Mouse (Mus musculus) embryonic fibroblast, embryonic 13.5 days (primary cell): ENCODE measurements around the gene Nktr. TPM values are rescaled to one million over a fixed set of nuclear protein-coding genes. Genes with fewer than 3 reads are reported as not detected.
A peak's percentile ranks its signal among the peaks of the same experiment; 100 is the strongest.

Source experiments
- H3K27ac ChIP-seq: 2 replicates; pipeline ENCODE4 v1.5.1; 2012; ENCODE audit warnings: low read length, control low read depth, inconsistent platforms; ENCODE audit not compliant: insufficient read depth
- H3K4me1 ChIP-seq: 2 replicates; pipeline ENCODE4 v1.6.1; 2011; ENCODE audit warnings: low read length; ENCODE audit not compliant: control insufficient read depth, insufficient read depth
- H3K4me3 ChIP-seq: 2 replicates; pipeline ENCODE4 v1.5.1; 2011; ENCODE audit warnings: mild to moderate bottlenecking, control low read depth, low read length; ENCODE audit not compliant: insufficient read depth
- CTCF ChIP-seq: IDR thresholded peaks from 2 replicates; pipeline ENCODE4 v1.5.1; 2011; ENCODE audit warnings: mild to moderate bottlenecking, control low read depth, low read length, moderate library complexity, borderline replicate concordance; ENCODE audit not compliant: insufficient read depth
- POLR2A ChIP-seq: IDR thresholded peaks from 2 replicates; pipeline ENCODE4 v1.6.1; 2011; ENCODE audit warnings: low read depth, mild to moderate bottlenecking, control low read depth, low read length, moderate library complexity
- polyA plus RNA-seq: library from polyadenylated mRNA; stranded (reverse); fragments of >200 nt; gene quantifications from 2 replicates; pipeline ENCODE4 v1.2.4, GENCODE M21; 2011; ENCODE audit warnings: low read depth; ENCODE audit not compliant: missing spikeins, insufficient read length

Nktr gene
- polyA plus RNA-seq, 1 experiment = 169 TPM

GRCm38 (mm10) chr9:121707801-121708200 is 11.2 kb upstream of the Nktr start:
- H3K4me3 ChIP-seq = no peak overlapping the region
- TF ChIP-seq POLR2A = no peak
- TF ChIP-seq CTCF = no peak
- no peak overlapping the region for H3K27ac ChIP-seq
- H3K4me1 ChIP-seq = peaks cover 12% of the 10 kb centered on the region

DNA sequence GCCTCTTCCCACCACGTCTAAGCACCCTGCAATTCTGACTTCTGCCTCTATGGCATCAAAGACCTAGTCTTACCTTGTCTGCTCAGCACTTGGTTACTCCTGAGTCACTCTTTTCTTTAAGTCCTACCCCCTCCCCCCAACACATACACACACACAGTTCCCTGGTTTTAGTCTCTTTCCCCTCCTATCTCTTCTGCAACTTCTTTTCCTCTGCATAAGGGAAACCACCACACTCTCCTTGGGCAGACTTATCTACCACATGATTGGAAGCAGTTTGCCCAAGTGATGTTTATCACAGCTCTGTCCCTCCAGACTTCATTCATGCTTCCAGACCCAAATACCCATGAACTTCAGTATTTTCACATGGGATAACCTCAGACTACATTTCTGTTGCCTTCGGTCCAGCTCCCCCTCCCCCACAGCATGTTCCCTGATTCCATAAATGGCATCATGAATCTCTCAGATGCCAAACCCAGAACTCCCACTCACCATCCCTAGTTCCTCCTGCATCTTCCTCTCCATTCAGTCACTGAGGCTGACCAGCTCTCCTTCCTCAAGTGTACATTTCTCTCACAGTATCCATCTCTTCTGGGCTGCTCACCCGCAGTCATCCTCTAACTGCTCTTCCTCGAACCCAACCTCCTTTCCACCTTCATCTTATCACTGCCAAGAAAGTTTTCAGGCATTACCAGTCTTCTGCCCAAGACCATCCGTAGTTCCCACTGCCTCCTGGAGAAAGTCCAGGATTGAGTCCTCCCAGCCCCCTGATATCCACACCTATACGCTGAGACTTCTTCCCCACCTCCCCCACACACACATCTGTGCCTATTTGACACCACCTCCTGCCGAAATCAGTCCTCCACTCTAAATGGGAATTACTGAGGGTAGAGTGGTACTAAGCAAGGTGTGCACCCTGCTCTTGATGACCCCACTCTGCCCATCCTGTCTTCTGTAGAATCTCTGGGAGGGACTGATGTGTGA is 10.2 kb upstream of the Nktr start:
- Histone ChIP-seq H3K4me3 (no peak overlapping the region), H3K27ac (no peak overlapping the region), H3K4me1 (peaks cover 12% of the 10 kb centered on the region)
- TF ChIP-seq POLR2A (no peak), CTCF (no peak)

DNA sequence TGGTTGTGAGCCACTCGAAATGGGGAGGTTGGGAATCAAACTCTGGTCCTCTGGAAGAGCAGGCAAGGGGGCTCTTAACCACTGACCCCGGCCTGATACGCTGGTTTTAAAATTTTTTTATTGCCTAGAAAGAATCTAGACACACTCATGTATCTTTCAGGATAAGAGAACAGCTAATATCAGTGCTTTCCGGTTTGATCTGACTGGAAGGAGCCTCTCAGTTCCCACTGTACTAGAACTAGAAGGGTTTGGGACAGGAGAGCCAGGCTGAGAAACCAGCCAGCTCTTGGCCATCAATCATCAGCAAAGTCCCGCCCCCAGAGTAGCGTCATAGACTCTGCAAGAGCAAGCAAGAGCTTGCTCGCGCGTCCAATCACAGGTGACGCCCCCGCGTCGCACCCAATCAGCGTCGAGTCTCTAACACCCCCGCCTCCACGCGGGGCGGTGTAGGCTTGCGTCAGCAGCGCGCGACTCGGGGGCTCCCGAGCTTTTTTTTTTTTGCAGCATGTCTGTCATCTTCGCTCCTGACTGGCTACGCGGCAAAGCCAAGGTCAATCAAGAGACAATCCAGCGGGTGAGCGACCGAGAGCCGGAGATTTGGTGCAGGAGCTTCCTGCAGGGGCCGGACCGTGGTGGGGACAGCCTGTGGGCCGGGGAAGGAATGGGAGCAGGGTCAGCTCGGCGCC is 8.9 kb upstream of the Nktr start, which contains the start of gene Ss18l2:
Gene Ss18l2 (plus strand): TSS at position 432 of the 686 bp plus-strand sequence.
- H3K4me3 ChIP-seq = peak within 1 kb of the TSS; percentile 89
- no peak for TF ChIP-seq CTCF
- peak; percentile 61 for TF ChIP-seq POLR2A
- peak within 1 kb of the TSS; percentile 70 for H3K27ac ChIP-seq
- H3K4me1 ChIP-seq = peaks cover 12% of the 10 kb centered on the region

- peaks cover 11% of the 10 kb centered on the region for H3K4me1 ChIP-seq
- peak overlapping the region; percentile 89 for H3K4me3 ChIP-seq
- peak overlapping the region; percentile 70 for H3K27ac ChIP-seq
- no peak for TF ChIP-seq POLR2A
- no peak for TF ChIP-seq CTCF
Measured at GRCm38 (mm10) chr9:121710584-121710975, 8.4 kb upstream of the Nktr start.

DNA sequence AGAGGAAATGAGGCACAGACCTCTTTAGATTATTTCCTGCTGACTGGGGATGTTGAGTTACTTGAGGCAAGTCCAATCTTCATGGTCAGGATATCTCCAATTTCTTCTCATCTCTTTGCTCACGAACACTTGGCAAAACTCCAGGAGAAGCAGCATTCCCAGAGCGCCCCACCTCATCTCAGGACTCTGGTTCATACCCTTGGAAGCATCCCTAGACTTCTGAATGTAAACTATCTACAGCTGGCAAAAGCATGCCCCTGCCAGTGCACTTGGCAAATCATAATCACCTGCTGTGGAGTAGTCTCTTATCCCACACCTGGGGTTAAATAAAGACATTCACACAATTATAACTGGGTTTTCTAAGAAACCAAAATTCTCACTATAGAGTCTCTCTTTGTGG is 1.9 kb upstream of the Nktr start:
- Histone ChIP-seq H3K4me1 (peaks cover 5% of the 10 kb centered on the region), H3K4me3 (no peak overlapping the region), H3K27ac (no peak overlapping the region)
- TF ChIP-seq POLR2A (no peak), CTCF (no peak)

- TF ChIP-seq POLR2A (no peak), CTCF (no peak)
- H3K4me3 ChIP-seq = peak overlapping the region; percentile 24
- peaks cover 4% of the 10 kb centered on the region; the same call in 1 of the 2 replicates for H3K4me1 ChIP-seq
- H3K27ac ChIP-seq = peak overlapping the region; percentile 91
Measured at GRCm38 (mm10) chr9:121718070-121718705, 781 bp upstream of the Nktr start.

GRCm38 (mm10) chr9:121719347-121720331 is 670 bp downstream of the Nktr start:
- Histone ChIP-seq H3K4me1 (peaks cover 4% of the 10 kb centered on the region; the same call in 1 of the 2 replicates), H3K4me3 (peak overlapping the region; percentile 74), H3K27ac (peak overlapping the region; percentile 79)
- TF ChIP-seq CTCF (no peak), POLR2A (peak; percentile 56)

- Histone ChIP-seq H3K4me1 (no peaks in the 10 kb centered on the region), H3K27ac (no peak overlapping the region), H3K4me3 (no peak overlapping the region)
- no peak for TF ChIP-seq POLR2A
- no peak for TF ChIP-seq CTCF
Measured at GRCm38 (mm10) chr9:121740490-121740889, 21.5 kb downstream of the Nktr start.

- no peak overlapping the region for H3K4me3 ChIP-seq
- no peak overlapping the region for H3K27ac ChIP-seq
- no peak for TF ChIP-seq CTCF
- TF ChIP-seq POLR2A = no peak
- no peaks in the 10 kb centered on the region for H3K4me1 ChIP-seq
Measured at GRCm38 (mm10) chr9:121741168-121741567, 22.2 kb downstream of the Nktr start.

GRCm38 (mm10) chr9:121744051-121744450 is 25.1 kb downstream of the Nktr start:
- TF ChIP-seq CTCF (no peak), POLR2A (no peak)
- H3K4me1 ChIP-seq = no peaks in the 10 kb centered on the region
- H3K4me3 ChIP-seq = no peak overlapping the region
- no peak overlapping the region for H3K27ac ChIP-seq
